9 mouse cellular contexts compared by ENCODE assay signal in the genomic region with DNA sequence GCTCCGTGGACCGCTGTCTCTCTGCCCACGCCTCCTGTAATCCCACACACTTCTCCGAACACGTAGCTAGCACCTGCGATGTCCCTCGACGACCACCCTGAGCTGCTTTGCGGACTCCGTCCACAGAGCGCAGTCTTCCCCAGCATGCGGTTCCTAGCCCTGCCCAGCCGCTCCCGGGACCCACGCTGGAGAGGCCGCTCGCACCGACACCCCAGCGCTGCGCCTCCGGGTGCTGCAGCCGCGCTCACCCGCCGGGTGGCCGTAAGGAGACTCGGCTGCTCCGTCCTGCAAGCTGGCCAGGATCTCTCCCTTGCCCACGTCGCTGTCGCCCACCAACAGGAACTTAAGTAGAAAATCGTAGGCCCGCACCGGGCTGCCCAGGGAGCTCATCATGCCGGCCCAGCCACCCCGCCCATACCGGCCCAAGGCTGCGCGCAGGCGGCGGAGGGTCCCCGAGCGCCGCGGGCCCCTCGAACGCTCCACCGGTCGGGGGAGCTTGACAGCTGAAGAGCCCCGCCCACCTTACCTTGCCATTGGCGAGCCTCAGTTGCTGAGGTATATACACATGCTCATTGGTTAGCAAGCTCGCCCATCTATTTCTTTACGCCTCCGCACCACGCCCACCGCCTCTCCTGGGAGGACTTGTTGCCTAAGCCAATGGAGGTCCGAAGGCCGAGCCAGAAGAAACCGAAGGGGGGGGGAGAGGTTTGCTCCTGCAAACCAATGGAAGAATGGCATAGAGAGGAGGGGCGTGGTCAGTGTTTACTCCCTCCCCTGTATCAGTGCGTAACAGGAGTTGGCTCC. TPM values are rescaled to one million over a fixed set of nuclear protein-coding genes. Genes with fewer than 3 reads are reported as not detected.
A peak's percentile ranks its signal among the peaks of the same experiment; 100 is the strongest.
DNase-seq lines count a peak whose midpoint lies in the region; ATAC-seq and TF ChIP-seq lines count a peak whose summit lies in the region.
"Had no signal": no experiment of that assay in that cellular context is flagged by ENCODE, and none has a peak within 500 bp of the region (broad histone marks: within the 10 kb centered on the region; RNA-seq: fewer than 3 reads in every experiment).

A gene (minus strand): TSS at position 502 of the 804 bp plus-strand sequence.

- intact Hi-C loops in heart, postnatal 25 days (cut with DNase I) = no loop called here

- H3K4me1 ChIP-seq in MEL (ENCODE audit: control insufficient read depth in 1 of 2, insufficient read depth in 2 of 2, low read length in 2 of 2) = peaks cover 6 to 19% of the 10 kb centered on the region in 2 experiments
- H3K4me1 ChIP-seq in cerebellum, adult 2 months (ENCODE audit: control insufficient read depth, insufficient read depth, low read length) = peaks cover 6% of the 10 kb centered on the region; the same call in 1 of the 2 replicates
- peaks cover 11% of the 10 kb centered on the region for H3K4me1 ChIP-seq in forebrain, embryonic 16.5 days (replicated peaks; ENCODE audit: control insufficient read depth, insufficient read depth, low read length)
- H3K4me1 ChIP-seq in thymus, adult 2 months (replicated peaks; ENCODE audit: control insufficient read depth, insufficient read depth, low read length) = peaks cover 11% of the 10 kb centered on the region; the same call in 1 of the 2 replicates

- DNase-seq in MEL (ENCODE audit: low read depth, low spot score) = peak; percentile 92
- peak; percentile 77 to 89 for DNase-seq in cerebellum, adult 2 months
- DNase-seq in heart, postnatal 25 days (ENCODE audit: low spot score) = peak; percentile 83
- peak; percentile 94 to 97 for DNase-seq in layer of hippocampus, adult 18-20 months (ENCODE audit: low spot score in 2 of 2)
- peak; percentile 95 to 97 for DNase-seq in lung, adult 18-20 months
- DNase-seq in ovary, adult 18-20 months (ENCODE audit: low spot score) = peak; percentile 95
- peak; percentile 53 for DNase-seq in thymus, adult 2 months

- no peak for TF ChIP-seq CTCF in MEL (IDR thresholded peaks at IDR 0.05 in 2 of 3, conservative IDR thresholded peaks at IDR 0.05 in 1 of 3; ENCODE audit: control insufficient read depth in 1 of 3, insufficient read depth in 1 of 3, low read depth in 2 of 3, low read length in 3 of 3, poor library complexity in 1 of 3, severe bottlenecking in 1 of 3)
- TF ChIP-seq CTCF in cerebellum, adult 2 months (IDR thresholded peaks at IDR 0.05; ENCODE audit: borderline replicate concordance, insufficient read depth, low read depth, low read length) = no peak
- TF ChIP-seq CTCF in thymus, adult 2 months (IDR thresholded peaks at IDR 0.05; ENCODE audit: borderline replicate concordance, control insufficient read depth, extremely low read depth, insufficient read depth, low read length, poor library complexity) = no peak

- peak within 1 kb of the TSS; percentile 91 for H3K4me2 ChIP-seq in forebrain, embryonic 16.5 days (ENCODE audit: low read length)

- no peaks in the 10 kb centered on the region for H3K79me2 ChIP-seq in MEL (ENCODE audit: control insufficient read depth, insufficient read depth, low read length, poor library complexity)

- no peaks in the 10 kb centered on the region for H3K9me3 ChIP-seq in MEL (replicated peaks; ENCODE audit: insufficient read depth, low read length)
- H3K9me3 ChIP-seq in forebrain, embryonic 16.5 days (ENCODE audit: control insufficient read depth, low read length) = no peaks in the 10 kb centered on the region

- no peak for TF ChIP-seq RAD21 in MEL (IDR thresholded peaks at IDR 0.05; ENCODE audit: low read depth, low read length)

- peaks cover 0 to 7% of the 10 kb centered on the region in 2 experiments; a peak in 2 of 4 replicates for H3K36me3 ChIP-seq in MEL (ENCODE audit: control insufficient read depth in 1 of 2, insufficient read depth in 2 of 2, low read length in 2 of 2)
- H3K36me3 ChIP-seq in forebrain, embryonic 16.5 days (ENCODE audit: control insufficient read depth, insufficient read depth) = no peaks in the 10 kb centered on the region
- no peaks in the 10 kb centered on the region for H3K36me3 ChIP-seq in thymus, adult 2 months (ENCODE audit: control insufficient read depth, insufficient read depth, low read length)

- TF ChIP-seq POLR2A in MEL (IDR thresholded peaks at IDR 0.05; ENCODE audit: control insufficient read depth in 1 of 2, insufficient read depth in 1 of 2, low read depth in 1 of 2, low read length in 2 of 2, poor library complexity in 1 of 2) = no peak
- TF ChIP-seq POLR2A in cerebellum, adult 2 months (IDR thresholded peaks at IDR 0.05; ENCODE audit: borderline replicate concordance, insufficient read depth, low read length) = no peak
- no peak for TF ChIP-seq POLR2A in thymus, adult 2 months (IDR thresholded peaks at IDR 0.05; ENCODE audit: control insufficient read depth, extremely low read depth, insufficient read depth, low read length, poor library complexity)

- peak within 1 kb of the TSS; percentile 49 to 50 for H3K4me3 ChIP-seq in MEL (ENCODE audit: control insufficient read depth in 1 of 2, insufficient read depth in 1 of 2, low read depth in 2 of 2, low read length in 2 of 2)
- peak within 1 kb of the TSS; percentile 61 for H3K4me3 ChIP-seq in cerebellum, adult 2 months (replicated peaks; ENCODE audit: insufficient read depth, low read depth, low read length)
- peak within 1 kb of the TSS; percentile 76 for H3K4me3 ChIP-seq in forebrain, embryonic 16.5 days (replicated peaks; ENCODE audit: low read length)
- peak within 1 kb of the TSS; percentile 44 for H3K4me3 ChIP-seq in thymus, adult 2 months (ENCODE audit: control insufficient read depth, insufficient read depth, low read length)

- H3K27ac ChIP-seq in MEL (ENCODE audit: control insufficient read depth, low read depth, low read length) = no peak within 1 kb of the TSS
- H3K27ac ChIP-seq in cerebellum, adult 2 months (ENCODE audit: insufficient read depth, low read length) = no peak within 1 kb of the TSS
- peak within 1 kb of the TSS; percentile 44 for H3K27ac ChIP-seq in forebrain, embryonic 16.5 days (ENCODE audit: low read length)
- no peak within 1 kb of the TSS for H3K27ac ChIP-seq in thymus, adult 2 months (ENCODE audit: control insufficient read depth, insufficient read depth, low read length)
- H3K27ac ChIP-seq: macrophage had no signal

- ATAC-seq in forebrain, embryonic 16.5 days = peak; percentile 99

- H3K27me3 ChIP-seq in MEL (ENCODE audit: control insufficient read depth in 1 of 2, insufficient read depth in 2 of 2, low read length in 2 of 2) = no peaks in the 10 kb centered on the region
- no peaks in the 10 kb centered on the region for H3K27me3 ChIP-seq in cerebellum, adult 2 months (ENCODE audit: control insufficient read depth, insufficient read depth, low read length)
- peaks cover 4% of the 10 kb centered on the region for H3K27me3 ChIP-seq in forebrain, embryonic 16.5 days (replicated peaks; ENCODE audit: control insufficient read depth, insufficient read depth, low read length)
- H3K27me3 ChIP-seq in thymus, adult 2 months (ENCODE audit: control insufficient read depth, insufficient read depth, low read length) = peaks cover 4% of the 10 kb centered on the region; the same call in 1 of the 2 replicates

- WGBS in cerebellum, adult 2 months = under 1% methylated on average over 61 of the region's 61 CpGs
- WGBS in forebrain, embryonic 16.5 days = 1% methylated on average over 61 of the region's 61 CpGs
- 4% methylated on average over 61 of the region's 61 CpGs for WGBS in thymus, adult 2 months

- TF ChIP-seq EP300 in MEL (IDR thresholded peaks at IDR 0.05; ENCODE audit: low read depth in 1 of 2, low read length in 2 of 2) = no peak

- H3K9ac ChIP-seq in MEL (ENCODE audit: control insufficient read depth, low read depth, low read length, poor library complexity, severe bottlenecking) = peak within 1 kb of the TSS; percentile 44
- H3K9ac ChIP-seq in forebrain, embryonic 16.5 days (replicated peaks; ENCODE audit: low read depth, low read length) = peak within 1 kb of the TSS; percentile 75

TF ChIP-seq in MEL, 35 proteins besides CTCF, POLR2A, EP300 and RAD21:
- TF ChIP-seq SIN3A (IDR thresholded peaks at IDR 0.05; ENCODE audit: low read length) (peak; percentile 40; the same call in 1 of the 2 replicates), CHD2 (IDR thresholded peaks at IDR 0.05; ENCODE audit: low read length) (no peak)

RNA-seq across cellular contexts. Expression of the gene that starts here (rescaled TPM):
- 0.23 and 0.39 TPM in 2 replicates for total RNA-seq in MEL (2012; rRNA removed)
- not detected for polyA plus RNA-seq in MEL (2012; ENCODE audit: insufficient read depth in 1 of 2, insufficient read length in 2 of 2, low read depth in 1 of 2, low replicate concordance in 2 of 2, missing spikeins in 1 of 2)
- 3.3 and 3.8 TPM in 2 replicates for polyA plus RNA-seq in cerebellum, adult 2 months (2012; rRNA removed)
- polyA plus RNA-seq in forebrain, embryonic 16.5 days (2015; fragmentation: Nextera tagmentation; extraction: Ambion mirVana) = 7.5 and 9.6 TPM in 2 replicates
- total RNA-seq in heart, postnatal 25 days (2021) = 1 to 10 TPM; 1.3 to 1.6 TPM
- total RNA-seq in layer of hippocampus, adult 18-20 months (2021) = 10 to 100 TPM; 65.6 to 69.3 TPM
- 0.57 and 0.74 TPM in 2 replicates for polyA plus RNA-seq in thymus, adult 2 months (2012; rRNA removed)
- polyA plus RNA-seq: macrophage had no signal

Comparison
In these comparisons a context has a peak if more than half of its experiments do, and no peak if none do; other contexts are left out.
1. RNA of the gene that starts here (total RNA-seq): 65.6 to 69.3 TPM in layer of hippocampus, adult 18-20 months; 1.3 to 1.6 TPM in heart, postnatal 25 days and 0.23 to 0.39 TPM in MEL; every median in the first group is over 10 times any median in the second.
2. Peak in DNase-seq, H3K4me3 ChIP-seq and H3K9ac ChIP-seq in MEL; RNA of the gene not detected or under 1 TPM.
3. Peak in DNase-seq and H3K4me3 ChIP-seq in thymus, adult 2 months; RNA of the gene not detected or under 1 TPM.
4. Peak in every context shown above with its lines, with median percentiles within 50 percentile points of each other: DNase-seq and H3K4me3 ChIP-seq.